Mouse (Mus musculus): ENCODE data around the gene Icam5. TPM values are rescaled to one million over a fixed set of nuclear protein-coding genes. Genes with fewer than 3 reads are reported as not detected.
A peak's percentile ranks its signal among the peaks of the same experiment; 100 is the strongest.

Gene Icam5
- total RNA-seq (2014; fragmentation: Nextera tagmentation) (not detected in 2 replicates), total RNA-seq (2017) (0.33 and 0.99 TPM in 2 replicates), polyA plus RNA-seq (2012) (0.30 and 0.38 TPM in 2 replicates)

- H3K27me3 ChIP-seq (ENCODE audit: insufficient read depth, low read length), result peaks cover 10% of the 10 kb centered on the region; the same call in 1 of the 2 replicates
- H3K4me3 ChIP-seq (ENCODE audit: low read depth, low read length), result peak within 1 kb of the TSS; percentile 77
- peaks cover 71% of the 10 kb centered on the region for H3K4me1 ChIP-seq (ENCODE audit: insufficient read depth, low read depth, low read length)
- TF ChIP-seq TAL1 (conservative IDR thresholded peaks at IDR 0.05; ENCODE audit: low read depth, low read length) (no peak), POLR2AphosphoS5 (IDR thresholded peaks at IDR 0.05; ENCODE audit: insufficient replicate concordance, low read depth, low read length) (no peak), GATA1 (IDR thresholded peaks at IDR 0.05; ENCODE audit: borderline replicate concordance, low read length) (no peak), GATA2 (IDR thresholded peaks at IDR 0.05; ENCODE audit: borderline replicate concordance, low read depth, low read length) (no peak), CTCF (IDR thresholded peaks at IDR 0.05; ENCODE audit: low read depth, low read length) (no peak)
- H3K36me3 ChIP-seq (replicated peaks), result peaks cover 24% of the 10 kb centered on the region
- no peak for ATAC-seq (ENCODE audit: extremely low read depth, insufficient number of reproducible peaks, low FRiP score, poor library complexity, severe bottlenecking)
- DNase-seq (ENCODE audit: low spot score), result no peak
- H3K9me3 ChIP-seq (replicated peaks), result no peaks in the 10 kb centered on the region
These were observed at the start of gene Icam5 for GRCm38 (mm10) chr9:21031896-21032351. Gene Icam5 (plus strand): TSS chr9:21032073.

- DNase-seq (ENCODE audit: low spot score) (no peak), ATAC-seq (ENCODE audit: extremely low read depth, insufficient number of reproducible peaks, low FRiP score, poor library complexity, severe bottlenecking) (no peak)
- peaks cover 24% of the 10 kb centered on the region for H3K4me1 ChIP-seq (ENCODE audit: insufficient read depth, low read depth, low read length)
These were observed 49.7 kb upstream of the Icam5 start for GRCm38 (mm10) chr9:20982171-20982570.

GRCm38 (mm10) chr9:20983169-20983568, 48.7 kb upstream of the Icam5 start:
- ATAC-seq (ENCODE audit: extremely low read depth, insufficient number of reproducible peaks, low FRiP score, poor library complexity, severe bottlenecking), result no peak
- H3K4me3 ChIP-seq (ENCODE audit: low read depth, low read length), result no peak overlapping the region
- H3K36me3 ChIP-seq (replicated peaks), result no peaks in the 10 kb centered on the region
- H3K9me3 ChIP-seq (replicated peaks), result no peaks in the 10 kb centered on the region
- peaks cover 28% of the 10 kb centered on the region for H3K27me3 ChIP-seq (ENCODE audit: insufficient read depth, low read length)
- peaks cover 22% of the 10 kb centered on the region for H3K4me1 ChIP-seq (ENCODE audit: insufficient read depth, low read depth, low read length)
- TF ChIP-seq CTCF (IDR thresholded peaks at IDR 0.05; ENCODE audit: low read depth, low read length) (no peak), POLR2AphosphoS5 (IDR thresholded peaks at IDR 0.05; ENCODE audit: insufficient replicate concordance, low read depth, low read length) (no peak), TAL1 (conservative IDR thresholded peaks at IDR 0.05; ENCODE audit: low read depth, low read length) (no peak), GATA2 (IDR thresholded peaks at IDR 0.05; ENCODE audit: borderline replicate concordance, low read depth, low read length) (no peak), GATA1 (IDR thresholded peaks at IDR 0.05; ENCODE audit: borderline replicate concordance, low read length) (no peak)
- DNase-seq (ENCODE audit: low spot score), result no peak

More at GRCm38 (mm10) chr9:20982171-20982570, 49.7 kb upstream of the Icam5 start:
- no peaks in the 10 kb centered on the region for H3K9me3 ChIP-seq (replicated peaks)
- TF ChIP-seq POLR2AphosphoS5 (IDR thresholded peaks at IDR 0.05; ENCODE audit: insufficient replicate concordance, low read depth, low read length) (no peak), GATA1 (IDR thresholded peaks at IDR 0.05; ENCODE audit: borderline replicate concordance, low read length) (no peak), CTCF (IDR thresholded peaks at IDR 0.05; ENCODE audit: low read depth, low read length) (no peak), TAL1 (conservative IDR thresholded peaks at IDR 0.05; ENCODE audit: low read depth, low read length) (no peak)
- no peak overlapping the region for H3K4me3 ChIP-seq (ENCODE audit: low read depth, low read length)
- peaks cover 20% of the 10 kb centered on the region for H3K27me3 ChIP-seq (ENCODE audit: insufficient read depth, low read length)
- H3K36me3 ChIP-seq (replicated peaks), result no peaks in the 10 kb centered on the region

- peaks cover 30% of the 10 kb centered on the region for H3K27me3 ChIP-seq (ENCODE audit: insufficient read depth, low read length)
- H3K9me3 ChIP-seq (replicated peaks), result no peaks in the 10 kb centered on the region
- ATAC-seq (ENCODE audit: extremely low read depth, insufficient number of reproducible peaks, low FRiP score, poor library complexity, severe bottlenecking) (no peak), DNase-seq (ENCODE audit: low spot score) (no peak)
- no peak overlapping the region for H3K4me3 ChIP-seq (ENCODE audit: low read depth, low read length)
- TF ChIP-seq GATA2 (IDR thresholded peaks at IDR 0.05; ENCODE audit: borderline replicate concordance, low read depth, low read length), result no peak
- no peak for TF ChIP-seq TAL1 (conservative IDR thresholded peaks at IDR 0.05; ENCODE audit: low read depth, low read length)
- TF ChIP-seq GATA1 (IDR thresholded peaks at IDR 0.05; ENCODE audit: borderline replicate concordance, low read length), result no peak
- no peak for TF ChIP-seq CTCF (IDR thresholded peaks at IDR 0.05; ENCODE audit: low read depth, low read length)
- no peak for TF ChIP-seq POLR2AphosphoS5 (IDR thresholded peaks at IDR 0.05; ENCODE audit: insufficient replicate concordance, low read depth, low read length)
- H3K4me1 ChIP-seq (ENCODE audit: insufficient read depth, low read depth, low read length), result peaks cover 20% of the 10 kb centered on the region
- no peaks in the 10 kb centered on the region for H3K36me3 ChIP-seq (replicated peaks)
These were observed 44.8 kb upstream of the Icam5 start for GRCm38 (mm10) chr9:20986952-20987686.

GRCm38 (mm10) chr9:20987953-20988352, 43.9 kb upstream of the Icam5 start:
- Histone ChIP-seq H3K36me3 (replicated peaks) (no peaks in the 10 kb centered on the region), H3K4me1 (ENCODE audit: insufficient read depth, low read depth, low read length) (peaks cover 18% of the 10 kb centered on the region), H3K9me3 (replicated peaks) (no peaks in the 10 kb centered on the region), H3K27me3 (ENCODE audit: insufficient read depth, low read length) (peaks cover 27% of the 10 kb centered on the region), H3K4me3 (ENCODE audit: low read depth, low read length) (no peak overlapping the region)
- TF ChIP-seq GATA1 (IDR thresholded peaks at IDR 0.05; ENCODE audit: borderline replicate concordance, low read length) (no peak), GATA2 (IDR thresholded peaks at IDR 0.05; ENCODE audit: borderline replicate concordance, low read depth, low read length) (no peak), TAL1 (conservative IDR thresholded peaks at IDR 0.05; ENCODE audit: low read depth, low read length) (no peak), POLR2AphosphoS5 (IDR thresholded peaks at IDR 0.05; ENCODE audit: insufficient replicate concordance, low read depth, low read length) (no peak), CTCF (IDR thresholded peaks at IDR 0.05; ENCODE audit: low read depth, low read length) (no peak)
- DNase-seq (ENCODE audit: low spot score) (no peak), ATAC-seq (ENCODE audit: extremely low read depth, insufficient number of reproducible peaks, low FRiP score, poor library complexity, severe bottlenecking) (no peak)

GRCm38 (mm10) chr9:20990861-20991260, 41.0 kb upstream of the Icam5 start:
- no peak for DNase-seq (ENCODE audit: low spot score)
- TF ChIP-seq POLR2AphosphoS5 (IDR thresholded peaks at IDR 0.05; ENCODE audit: insufficient replicate concordance, low read depth, low read length) (no peak), GATA1 (IDR thresholded peaks at IDR 0.05; ENCODE audit: borderline replicate concordance, low read length) (no peak), CTCF (IDR thresholded peaks at IDR 0.05; ENCODE audit: low read depth, low read length) (no peak), TAL1 (conservative IDR thresholded peaks at IDR 0.05; ENCODE audit: low read depth, low read length) (no peak)
- H3K36me3 ChIP-seq (replicated peaks), result peaks cover 2% of the 10 kb centered on the region
- H3K27me3 ChIP-seq (ENCODE audit: insufficient read depth, low read length), result peaks cover 25% of the 10 kb centered on the region
- no peak overlapping the region for H3K4me3 ChIP-seq (ENCODE audit: low read depth, low read length)
- no peaks in the 10 kb centered on the region for H3K9me3 ChIP-seq (replicated peaks)
- no peak for ATAC-seq (ENCODE audit: extremely low read depth, insufficient number of reproducible peaks, low FRiP score, poor library complexity, severe bottlenecking)
- peaks cover 16% of the 10 kb centered on the region for H3K4me1 ChIP-seq (ENCODE audit: insufficient read depth, low read depth, low read length)

Measured in G1E (cell line).